Mouse (Mus musculus) left cerebral cortex, adult 8-10 months (tissue): ENCODE results near the gene Olfr988. TPM values are rescaled to one million over a fixed set of nuclear protein-coding genes. Genes with fewer than 3 reads are reported as not detected.
"Not testable (repeated sequence)": the region's sequence is repeated elsewhere in the genome, so short reads cannot be mapped to it uniquely, and the experiment has no call there.

Experiments
- DNase-seq, 2 experiments: peaks; one replicate each; pipeline ENCODE4 v3.0.0; 2022; ENCODE audit warnings: low spot score in 2 of 2
- total RNA-seq, 4 experiments: library from RNA; stranded (reverse); gene quantifications; 2 replicates each; pipeline ENCODE4 v1.2.4; 2022

Olfr988 gene
- total RNA-seq, result not detected

GRCm38 (mm10) chr2:85363127-85363526 is at the start of gene Olfr988:
TSS of gene Olfr988 (minus strand) at chr2:85363227.
- not testable (repeated sequence) for DNase-seq

- no peak for DNase-seq
Observed at GRCm38 (mm10) chr2:85409369-85409768, 46.3 kb upstream of the Olfr988 start, which contains the start of gene Olfr992. TSS of gene Olfr992 (minus strand) at chr2:85409469.

GRCm38 (mm10) chr2:85339972-85340371 is 23.1 kb downstream of the Olfr988 start:
- DNase-seq, result no peak

- DNase-seq, result not testable (repeated sequence)
Observed at GRCm38 (mm10) chr2:85339215-85339614, 23.8 kb downstream of the Olfr988 start, which contains the start of gene Olfr987. TSS of gene Olfr987 (minus strand) at chr2:85339315.

- peak in 1 of 2 experiments; percentile 4 for DNase-seq
Observed at GRCm38 (mm10) chr2:85319106-85319505, 43.9 kb downstream of the Olfr988 start.

Other genes starting within 250 kb of the Olfr988 start
- under 1 TPM; 0.23 to 0.28 (median 0.27) TPM for gene Aplnr, start 227.0 kb downstream of the Olfr988 start, total RNA-seq
- gene Lrrc55, start 166.0 kb downstream of the Olfr988 start, total RNA-seq, result 10 to 100 TPM; 31.0 to 44.8 (median 36.6) TPM
- gene Olfr987, start 23.9 kb downstream of the Olfr988 start, total RNA-seq, result not detected
- not detected for gene Olfr992, start 46.2 kb upstream of the Olfr988 start, total RNA-seq
- gene Olfr993, start 51.6 kb upstream of the Olfr988 start, total RNA-seq, result not detected
- gene Olfr994, start 73.2 kb upstream of the Olfr988 start, total RNA-seq, result not detected
- not detected for gene Olfr995, start 80.4 kb upstream of the Olfr988 start, total RNA-seq
- under 1 TPM in 3 of 4 experiments, not detected in 1; 0.15 to 0.27 (median 0.16) TPM for gene 4833423E24Rik, start 155.8 kb upstream of the Olfr988 start, total RNA-seq
- not detected for gene Olfr996, start 216.0 kb upstream of the Olfr988 start, total RNA-seq
- not detected for gene Olfr998, start 225.7 kb upstream of the Olfr988 start, total RNA-seq
- not detected for gene Olfr1000, start 248.7 kb upstream of the Olfr988 start, total RNA-seq